Mouse (Mus musculus): ENCODE data around the gene Kif16b. TPM values are rescaled to one million over a fixed set of nuclear protein-coding genes. Genes with fewer than 3 reads are reported as not detected.

The Kif16b gene
- polyA plus RNA-seq, 1 experiment = 13.7 TPM

GRCm38 (mm10) chr2:142689496-142689895 lies 211.8 kb downstream of the Kif16b start:
- no peak overlapping the region for H3K27ac ChIP-seq (replicated peaks; ENCODE audit: low read depth, low read length)
- no peak overlapping the region for H3K4me3 ChIP-seq (ENCODE audit: insufficient read depth, low read depth, low read length)
- H3K4me1 ChIP-seq (ENCODE audit: control insufficient read depth, insufficient read depth, insufficient read length, low read length) = peaks cover 5% of the 10 kb centered on the region; the same call in 1 of the 2 replicates

- Histone ChIP-seq H3K4me3 (ENCODE audit: insufficient read depth, low read depth, low read length) (no peak overlapping the region), H3K4me1 (ENCODE audit: control insufficient read depth, insufficient read depth, insufficient read length, low read length) (no peaks in the 10 kb centered on the region), H3K27ac (replicated peaks; ENCODE audit: low read depth, low read length) (no peak overlapping the region)
These were observed 213.3 kb downstream of the Kif16b start for GRCm38 (mm10) chr2:142687936-142688514.

GRCm38 (mm10) chr2:142682965-142683709 lies 218.2 kb downstream of the Kif16b start:
- H3K27ac ChIP-seq (replicated peaks; ENCODE audit: low read depth, low read length) = no peak overlapping the region
- H3K4me1 ChIP-seq (ENCODE audit: control insufficient read depth, insufficient read depth, insufficient read length, low read length) = no peaks in the 10 kb centered on the region
- no peak overlapping the region for H3K4me3 ChIP-seq (ENCODE audit: insufficient read depth, low read depth, low read length)

GRCm38 (mm10) chr2:142668426-142668825 lies 232.9 kb downstream of the Kif16b start:
- Histone ChIP-seq H3K4me3 (ENCODE audit: insufficient read depth, low read depth, low read length) (no peak overlapping the region), H3K4me1 (ENCODE audit: control insufficient read depth, insufficient read depth, insufficient read length, low read length) (no peaks in the 10 kb centered on the region), H3K27ac (replicated peaks; ENCODE audit: low read depth, low read length) (no peak overlapping the region)

- H3K4me3 ChIP-seq (ENCODE audit: insufficient read depth, low read depth, low read length) = no peak overlapping the region
- peaks cover 3% of the 10 kb centered on the region; the same call in 1 of the 2 replicates for H3K4me1 ChIP-seq (ENCODE audit: control insufficient read depth, insufficient read depth, insufficient read length, low read length)
- H3K27ac ChIP-seq (replicated peaks; ENCODE audit: low read depth, low read length) = no peak overlapping the region
These were observed 249.7 kb downstream of the Kif16b start for GRCm38 (mm10) chr2:142651591-142651990.

GRCm38 (mm10) chr2:142648023-142648453 lies 253.3 kb downstream of the Kif16b start:
- Histone ChIP-seq H3K27ac (replicated peaks; ENCODE audit: low read depth, low read length) (no peak overlapping the region), H3K4me3 (ENCODE audit: insufficient read depth, low read depth, low read length) (no peak overlapping the region), H3K4me1 (ENCODE audit: control insufficient read depth, insufficient read depth, insufficient read length, low read length) (peaks cover 3% of the 10 kb centered on the region; the same call in 1 of the 2 replicates)

GRCm38 (mm10) chr2:142646863-142647262 lies 254.5 kb downstream of the Kif16b start:
- Histone ChIP-seq H3K4me3 (ENCODE audit: insufficient read depth, low read depth, low read length) (no peak overlapping the region), H3K4me1 (ENCODE audit: control insufficient read depth, insufficient read depth, insufficient read length, low read length) (peaks cover 3% of the 10 kb centered on the region; the same call in 1 of the 2 replicates)

GRCm38 (mm10) chr2:142641766-142642165 lies 259.6 kb downstream of the Kif16b start:
- no peak overlapping the region for H3K27ac ChIP-seq (replicated peaks; ENCODE audit: low read depth, low read length)
- H3K4me1 ChIP-seq (ENCODE audit: control insufficient read depth, insufficient read depth, insufficient read length, low read length) = no peaks in the 10 kb centered on the region
- no peak overlapping the region for H3K4me3 ChIP-seq (ENCODE audit: insufficient read depth, low read depth, low read length)

More at GRCm38 (mm10) chr2:142646863-142647262, 254.5 kb downstream of the Kif16b start:
- no peak overlapping the region for H3K27ac ChIP-seq (replicated peaks; ENCODE audit: low read depth, low read length)

- H3K4me1 ChIP-seq (ENCODE audit: control insufficient read depth, insufficient read depth, insufficient read length, low read length) = no peaks in the 10 kb centered on the region
- H3K27ac ChIP-seq (replicated peaks; ENCODE audit: low read depth, low read length) = no peak overlapping the region
- no peak overlapping the region for H3K4me3 ChIP-seq (ENCODE audit: insufficient read depth, low read depth, low read length)
These were observed 265.6 kb downstream of the Kif16b start for GRCm38 (mm10) chr2:142635606-142636304.

GRCm38 (mm10) chr2:142633996-142634559 lies 267.3 kb downstream of the Kif16b start:
- H3K27ac ChIP-seq (replicated peaks; ENCODE audit: low read depth, low read length) = no peak overlapping the region
- no peaks in the 10 kb centered on the region for H3K4me1 ChIP-seq (ENCODE audit: control insufficient read depth, insufficient read depth, insufficient read length, low read length)
- no peak overlapping the region for H3K4me3 ChIP-seq (ENCODE audit: insufficient read depth, low read depth, low read length)

GRCm38 (mm10) chr2:142629523-142630312 lies 271.6 kb downstream of the Kif16b start:
- Histone ChIP-seq H3K27ac (replicated peaks; ENCODE audit: low read depth, low read length) (no peak overlapping the region), H3K4me3 (ENCODE audit: insufficient read depth, low read depth, low read length) (no peak overlapping the region), H3K4me1 (ENCODE audit: control insufficient read depth, insufficient read depth, insufficient read length, low read length) (no peaks in the 10 kb centered on the region)

- Histone ChIP-seq H3K4me3 (ENCODE audit: insufficient read depth, low read depth, low read length) (no peak overlapping the region), H3K27ac (replicated peaks; ENCODE audit: low read depth, low read length) (no peak overlapping the region), H3K4me1 (ENCODE audit: control insufficient read depth, insufficient read depth, insufficient read length, low read length) (no peaks in the 10 kb centered on the region)
These were observed 275.6 kb downstream of the Kif16b start for GRCm38 (mm10) chr2:142625756-142626155.

- Histone ChIP-seq H3K27ac (replicated peaks; ENCODE audit: low read depth, low read length) (no peak overlapping the region), H3K4me1 (ENCODE audit: control insufficient read depth, insufficient read depth, insufficient read length, low read length) (no peaks in the 10 kb centered on the region), H3K4me3 (ENCODE audit: insufficient read depth, low read depth, low read length) (no peak overlapping the region)
These were observed 276.2 kb downstream of the Kif16b start for GRCm38 (mm10) chr2:142625101-142625500.

- Histone ChIP-seq H3K27ac (replicated peaks; ENCODE audit: low read depth, low read length) (no peak overlapping the region), H3K4me3 (ENCODE audit: insufficient read depth, low read depth, low read length) (no peak overlapping the region), H3K4me1 (ENCODE audit: control insufficient read depth, insufficient read depth, insufficient read length, low read length) (no peaks in the 10 kb centered on the region)
These were observed 277.1 kb downstream of the Kif16b start for GRCm38 (mm10) chr2:142624254-142624653.
